Mouse (Mus musculus): ENCODE data around the gene Calcrl. TPM values are rescaled to one million over a fixed set of nuclear protein-coding genes. Genes with fewer than 3 reads are reported as not detected.

The Calcrl gene
- polyA plus RNA-seq, 1 experiment from 2014 or later = 16.4 TPM

DNA sequence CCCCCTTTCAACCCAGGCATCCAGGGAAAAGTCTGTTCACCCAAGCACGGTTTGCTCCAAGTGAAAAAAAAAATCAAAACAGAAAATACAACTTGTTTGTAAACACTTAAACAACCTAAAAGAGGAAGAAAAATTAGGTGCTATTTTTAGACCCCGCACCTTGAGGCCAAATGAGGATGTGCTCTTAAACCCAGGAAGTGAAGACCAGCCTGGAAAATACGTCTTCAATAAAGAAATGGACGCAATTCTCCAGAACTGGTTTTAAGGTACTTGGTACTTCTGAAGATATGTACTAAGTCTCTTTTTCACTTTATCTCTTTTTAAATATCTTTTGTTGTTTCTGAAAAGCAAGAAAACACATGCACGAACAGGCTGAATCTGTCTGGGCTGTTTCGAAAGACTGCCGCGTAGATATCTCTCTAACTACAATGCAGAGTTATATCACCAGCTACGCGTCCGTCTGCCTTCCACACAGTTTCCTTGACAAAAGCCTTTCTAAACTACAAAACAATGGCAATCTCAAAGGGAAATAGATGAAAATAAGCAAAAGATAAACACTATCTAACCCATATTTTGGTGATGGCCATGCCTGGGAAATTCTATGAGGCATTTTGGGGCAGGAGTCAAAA is 37.7 kb downstream of the Calcrl start:
- Histone ChIP-seq H3K9me3 (no peaks in the 10 kb centered on the region), H3K9ac (no peak overlapping the region), H3K36me3 (no peaks in the 10 kb centered on the region), H3K4me1 (no peaks in the 10 kb centered on the region), H3K27me3 (replicated peaks) (no peaks in the 10 kb centered on the region), H3K4me2 (replicated peaks) (peak overlapping the region; percentile 40), H3K4me3 (no peak overlapping the region), H3K27ac (no peak overlapping the region)
- 69% methylated on average over 11 of the region's 11 CpGs for WGBS
- ATAC-seq (ENCODE audit: low FRiP score, low read depth) = no peak

- no peak overlapping the region for H3K9ac ChIP-seq
- no peak overlapping the region for H3K4me3 ChIP-seq
These were observed 38.4 kb downstream of the Calcrl start for GRCm38 (mm10) chr2:84386563-84387393.

GRCm38 (mm10) chr2:84384911-84385693 is 40.1 kb downstream of the Calcrl start:
- WGBS = 83% methylated on average over 6 of the region's 6 CpGs
- Histone ChIP-seq H3K36me3 (no peaks in the 10 kb centered on the region), H3K4me3 (no peak overlapping the region), H3K27ac (no peak overlapping the region), H3K4me2 (replicated peaks) (no peak overlapping the region), H3K27me3 (replicated peaks) (no peaks in the 10 kb centered on the region), H3K4me1 (no peaks in the 10 kb centered on the region), H3K9me3 (no peaks in the 10 kb centered on the region), H3K9ac (no peak overlapping the region)
- ATAC-seq (ENCODE audit: low FRiP score, low read depth) = no peak

More at GRCm38 (mm10) chr2:84386563-84387393, 38.4 kb downstream of the Calcrl start:
- Histone ChIP-seq H3K36me3 (no peaks in the 10 kb centered on the region), H3K27ac (no peak overlapping the region), H3K4me2 (replicated peaks) (peak overlapping the region; percentile 40), H3K27me3 (replicated peaks) (no peaks in the 10 kb centered on the region), H3K9me3 (no peaks in the 10 kb centered on the region), H3K4me1 (no peaks in the 10 kb centered on the region)
- WGBS = 35% methylated on average over 18 of the region's 18 CpGs
- ATAC-seq (ENCODE audit: low FRiP score, low read depth) = no peak

DNA sequence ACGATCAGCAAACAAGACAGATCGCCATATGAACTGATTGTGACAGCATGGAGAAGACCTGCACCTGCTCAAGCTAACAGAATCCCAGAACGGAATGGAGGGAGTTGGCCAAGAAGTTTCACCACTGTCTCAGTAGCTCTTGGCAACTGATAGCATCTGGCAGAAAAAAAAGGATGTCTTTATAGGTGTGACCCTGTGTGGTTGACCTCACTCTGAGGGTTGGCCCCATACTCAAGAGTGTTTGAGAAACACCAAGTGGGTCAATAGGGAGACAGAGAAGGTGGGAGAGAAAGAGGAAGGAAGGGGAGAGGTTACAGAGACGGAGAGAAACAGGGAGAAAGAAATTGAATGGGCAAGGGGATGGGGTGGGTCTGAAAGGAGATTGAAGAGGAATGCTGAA is 41.4 kb downstream of the Calcrl start:
- Histone ChIP-seq H3K4me1 (no peaks in the 10 kb centered on the region), H3K27me3 (replicated peaks) (no peaks in the 10 kb centered on the region), H3K36me3 (no peaks in the 10 kb centered on the region), H3K9ac (no peak overlapping the region), H3K4me3 (no peak overlapping the region), H3K27ac (no peak overlapping the region), H3K9me3 (no peaks in the 10 kb centered on the region), H3K4me2 (replicated peaks) (no peak overlapping the region)
- ATAC-seq (ENCODE audit: low FRiP score, low read depth) = no peak
- 82% methylated on average over 4 of the region's 4 CpGs for WGBS

- Histone ChIP-seq H3K9me3 (no peaks in the 10 kb centered on the region), H3K4me2 (replicated peaks) (no peak overlapping the region), H3K27ac (no peak overlapping the region), H3K9ac (no peak overlapping the region), H3K27me3 (replicated peaks) (no peaks in the 10 kb centered on the region), H3K36me3 (no peaks in the 10 kb centered on the region), H3K4me3 (no peak overlapping the region), H3K4me1 (no peaks in the 10 kb centered on the region)
- no peak for ATAC-seq (ENCODE audit: low FRiP score, low read depth)
These were observed 42.7 kb downstream of the Calcrl start for GRCm38 (mm10) chr2:84382556-84382955.

DNA sequence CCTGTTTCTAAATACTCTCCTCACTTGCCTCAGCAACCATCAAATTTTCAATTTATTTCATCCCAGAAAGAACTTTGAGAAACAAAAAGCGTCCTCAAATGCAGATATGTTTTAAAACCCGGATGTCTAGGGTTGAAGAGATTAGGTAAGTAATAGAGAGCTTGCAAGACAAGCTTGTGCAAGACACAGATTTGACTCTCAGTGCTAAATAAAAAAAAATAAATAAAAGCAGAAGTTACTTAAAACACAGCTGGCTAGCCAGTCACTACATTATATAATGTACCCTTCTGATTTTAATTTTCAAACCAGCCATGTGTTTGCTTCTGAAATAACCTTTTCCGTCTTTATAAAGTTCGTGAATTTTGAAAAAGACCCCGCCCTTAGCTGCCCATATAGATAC is 43.2 kb downstream of the Calcrl start:
- no peak overlapping the region for H3K4me2 ChIP-seq (replicated peaks)
- H3K27me3 ChIP-seq (replicated peaks) = no peaks in the 10 kb centered on the region
- H3K36me3 ChIP-seq = no peaks in the 10 kb centered on the region
- no peak overlapping the region for H3K9ac ChIP-seq
- no peaks in the 10 kb centered on the region for H3K9me3 ChIP-seq
- no peak overlapping the region for H3K4me3 ChIP-seq
- H3K27ac ChIP-seq = no peak overlapping the region
- no peaks in the 10 kb centered on the region for H3K4me1 ChIP-seq
- no peak for ATAC-seq (ENCODE audit: low FRiP score, low read depth)
- 90% methylated on average over 5 of the region's 5 CpGs for WGBS

DNA sequence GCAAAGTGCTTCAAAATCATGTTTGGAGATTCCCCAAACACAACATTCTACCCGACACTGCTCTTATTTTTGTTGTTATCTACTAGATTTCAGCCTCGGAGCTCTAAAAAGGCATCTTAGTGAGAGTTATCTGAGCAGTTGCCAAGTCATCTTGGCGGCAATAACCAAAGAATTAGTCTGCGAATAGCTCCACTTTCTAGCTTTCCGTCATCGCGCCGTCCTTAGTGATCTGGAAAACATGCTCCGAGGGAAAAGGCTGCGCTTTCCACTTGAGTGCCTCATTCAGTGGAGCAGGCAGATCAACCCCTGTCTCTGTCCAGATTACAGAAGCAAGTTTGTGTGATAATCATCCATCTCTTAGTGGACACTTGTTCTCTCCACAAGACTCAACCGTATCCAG is 44.4 kb downstream of the Calcrl start:
- Histone ChIP-seq H3K4me2 (replicated peaks) (no peak overlapping the region), H3K27me3 (replicated peaks) (no peaks in the 10 kb centered on the region), H3K27ac (no peak overlapping the region), H3K36me3 (no peaks in the 10 kb centered on the region), H3K4me3 (no peak overlapping the region), H3K4me1 (no peaks in the 10 kb centered on the region), H3K9me3 (no peaks in the 10 kb centered on the region), H3K9ac (no peak overlapping the region)
- no peak for ATAC-seq (ENCODE audit: low FRiP score, low read depth)
- 85% methylated on average over 11 of the region's 11 CpGs for WGBS

- H3K9ac ChIP-seq = no peak overlapping the region
- WGBS = 79% methylated on average over 5 of the region's 5 CpGs
- no peaks in the 10 kb centered on the region for H3K9me3 ChIP-seq
- no peak overlapping the region for H3K27ac ChIP-seq
- no peaks in the 10 kb centered on the region for H3K27me3 ChIP-seq (replicated peaks)
- no peaks in the 10 kb centered on the region for H3K36me3 ChIP-seq
- H3K4me2 ChIP-seq (replicated peaks) = no peak overlapping the region
- H3K4me1 ChIP-seq = no peaks in the 10 kb centered on the region
- ATAC-seq (ENCODE audit: low FRiP score, low read depth) = no peak
- H3K4me3 ChIP-seq = no peak overlapping the region
These were observed 46.5 kb downstream of the Calcrl start for GRCm38 (mm10) chr2:84378678-84379077.

DNA sequence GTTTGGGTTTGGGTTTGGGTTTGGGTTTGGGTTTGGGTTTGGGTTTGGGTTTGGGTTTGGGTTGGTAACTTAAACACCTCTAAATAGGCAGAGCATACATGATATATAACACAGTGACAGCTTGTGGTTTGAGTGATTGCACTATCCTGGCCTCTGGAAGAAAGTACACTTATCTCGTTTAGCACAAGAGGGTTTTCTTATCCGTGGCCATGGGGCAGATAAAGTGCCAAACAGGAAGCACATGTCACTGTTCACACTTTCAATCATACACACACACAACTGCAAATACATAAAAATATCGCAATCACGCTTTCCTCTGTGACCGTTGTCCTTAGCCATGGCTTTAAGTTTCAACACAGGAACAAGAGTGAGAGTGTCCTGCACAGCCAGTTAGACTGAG is 56.0 kb downstream of the Calcrl start:
- Histone ChIP-seq H3K4me1 (no peaks in the 10 kb centered on the region), H3K27ac (no peak overlapping the region), H3K36me3 (no peaks in the 10 kb centered on the region), H3K9ac (no peak overlapping the region), H3K4me3 (no peak overlapping the region), H3K9me3 (no peaks in the 10 kb centered on the region), H3K4me2 (replicated peaks) (no peak overlapping the region), H3K27me3 (replicated peaks) (no peaks in the 10 kb centered on the region)
- ATAC-seq (ENCODE audit: low FRiP score, low read depth) = no peak
- 88% methylated on average over 5 of the region's 5 CpGs for WGBS

DNA sequence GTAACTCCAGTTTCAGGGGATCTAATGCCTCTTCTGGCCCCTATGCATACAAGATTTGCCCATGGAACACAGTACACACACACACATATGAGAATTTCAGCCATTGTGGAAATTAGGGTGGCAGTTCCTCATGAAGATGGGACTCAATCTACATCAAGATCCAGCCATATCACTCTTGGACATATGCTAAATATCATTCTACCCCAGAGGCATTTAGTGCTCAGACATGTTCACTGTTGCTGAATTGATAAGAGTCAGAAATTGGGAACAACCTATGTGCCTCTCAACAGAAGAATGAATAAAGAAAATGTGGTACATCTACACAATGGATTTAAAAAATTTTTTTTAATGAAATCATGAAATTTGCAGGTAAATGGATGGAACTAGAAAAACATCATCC is 58.5 kb downstream of the Calcrl start:
- Histone ChIP-seq H3K9ac (no peak overlapping the region), H3K4me1 (no peaks in the 10 kb centered on the region), H3K36me3 (no peaks in the 10 kb centered on the region), H3K4me2 (replicated peaks) (no peak overlapping the region), H3K27me3 (replicated peaks) (no peaks in the 10 kb centered on the region), H3K4me3 (no peak overlapping the region), H3K27ac (no peak overlapping the region), H3K9me3 (no peaks in the 10 kb centered on the region)
- ATAC-seq (ENCODE audit: low FRiP score, low read depth) = no peak

GRCm38 (mm10) chr2:84365266-84365665 is 59.9 kb downstream of the Calcrl start:
- no peaks in the 10 kb centered on the region for H3K27me3 ChIP-seq (replicated peaks)
- H3K4me2 ChIP-seq (replicated peaks) = no peak overlapping the region
- no peak overlapping the region for H3K27ac ChIP-seq
- ATAC-seq (ENCODE audit: low FRiP score, low read depth) = no peak
- no peaks in the 10 kb centered on the region for H3K36me3 ChIP-seq
- no peak overlapping the region for H3K4me3 ChIP-seq
- H3K4me1 ChIP-seq = no peaks in the 10 kb centered on the region
- H3K9me3 ChIP-seq = no peaks in the 10 kb centered on the region
- no peak overlapping the region for H3K9ac ChIP-seq
- WGBS = 92% methylated on average over 3 of the region's 3 CpGs
